Mouse (Mus musculus) olfactory bulb, adult 2 months (tissue): ENCODE measurements around the gene Prrx1.

Experiments used
- CTCF ChIP-seq: fragments of 200-500 bp; IDR thresholded peaks from 2 replicates; pipeline ENCODE4 v1.5.1; 2012; ENCODE audit warnings: low read depth, mild to moderate bottlenecking, low read length, moderate library complexity; ENCODE audit not compliant: insufficient read depth
- POLR2A ChIP-seq: fragments of 200-500 bp; IDR thresholded peaks from 2 replicates; pipeline ENCODE4 v1.6.1; 2012; ENCODE audit warnings: mild to moderate bottlenecking, low read depth, low read length, moderate library complexity; ENCODE audit not compliant: insufficient read depth

DNA sequence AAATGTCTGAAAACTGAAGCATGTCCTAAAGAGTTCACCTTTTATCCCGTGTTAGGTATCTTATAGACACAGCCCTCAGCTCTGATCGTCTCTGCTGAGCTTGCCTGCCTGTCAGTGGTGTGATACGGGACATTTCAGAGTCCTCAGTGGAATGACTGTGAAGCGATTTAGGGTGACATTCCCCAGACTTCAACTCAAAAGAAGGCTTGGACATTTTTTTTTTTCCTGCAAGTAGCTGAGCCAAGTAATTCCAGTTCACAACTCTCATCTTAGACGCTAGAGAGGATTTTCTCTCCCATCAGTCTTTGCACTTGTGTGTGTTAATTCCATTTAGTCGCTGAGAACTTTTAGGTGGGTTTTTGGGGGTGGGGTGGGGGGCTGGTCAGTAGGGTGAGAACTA, 47.3 kb upstream of the Prrx1 start:
- TF ChIP-seq CTCF (no peak), POLR2A (no peak)
